Mouse (Mus musculus): ENCODE data around the gene AI467606.
A peak's percentile ranks its signal among the peaks of the same experiment; 100 is the strongest.

The AI467606 gene

DNA sequence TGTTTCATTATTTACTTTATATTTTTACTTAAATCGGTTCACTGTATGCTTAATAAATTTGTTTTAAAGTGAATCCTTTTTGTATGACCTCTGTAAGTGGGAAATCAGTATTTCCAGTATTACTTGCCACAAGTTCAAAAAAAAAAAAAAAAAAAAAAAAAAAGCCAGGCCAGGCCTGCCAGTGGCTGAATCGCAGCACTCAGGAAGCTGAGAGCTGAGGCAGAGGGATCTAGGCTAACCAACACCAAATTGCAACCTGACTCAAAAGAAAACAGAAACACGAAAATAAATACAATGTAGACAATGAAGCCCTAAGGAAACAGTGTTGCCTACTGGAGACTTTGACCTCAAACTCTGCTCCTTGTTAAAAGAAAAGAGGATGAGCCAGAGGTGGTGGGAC, 2.8 kb downstream of the AI467606 start:
- no peak for DNase-seq (ENCODE audit: low spot score in 2 of 2)

DNA sequence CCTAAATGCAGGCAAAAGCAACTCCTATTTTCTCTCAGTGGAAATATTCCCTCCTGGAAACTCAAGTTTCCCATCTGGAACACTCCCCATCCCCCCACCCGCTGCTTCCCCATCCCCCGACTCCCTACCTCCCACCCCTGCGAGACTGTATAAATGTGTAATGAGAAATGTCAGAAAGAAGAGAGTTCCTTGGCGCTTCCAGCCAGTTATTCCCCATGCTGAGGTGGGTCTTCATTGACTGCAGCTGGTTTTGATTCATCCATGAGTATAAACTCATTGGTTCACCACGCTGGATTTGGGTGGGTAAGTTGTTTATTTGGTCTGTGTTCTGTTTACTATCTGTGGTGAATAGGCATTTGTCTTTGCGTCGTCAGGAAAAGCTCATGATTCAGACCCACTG, 5.3 kb downstream of the AI467606 start:
- no peak for DNase-seq (ENCODE audit: low spot score in 2 of 2)

DNA sequence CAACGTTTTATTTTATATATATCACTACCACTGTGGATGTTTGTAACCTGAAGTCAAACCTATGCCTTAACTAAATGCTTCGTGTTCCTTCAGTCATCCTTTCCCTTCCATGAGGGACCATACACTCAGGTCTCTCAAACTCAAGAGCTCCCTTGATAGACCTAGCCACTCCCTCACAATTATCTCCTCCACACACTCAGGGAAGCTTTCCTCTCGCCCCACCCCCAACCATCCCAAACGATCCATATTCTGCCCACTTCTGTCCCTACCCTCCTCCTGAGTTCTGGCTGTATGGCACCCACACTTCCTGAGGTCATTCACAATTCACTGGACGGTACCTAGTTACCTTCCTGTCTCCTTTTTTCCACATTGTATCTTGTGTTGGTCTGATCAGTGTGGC, 7.4 kb downstream of the AI467606 start:
- no peak for DNase-seq (ENCODE audit: low spot score in 2 of 2)

DNA sequence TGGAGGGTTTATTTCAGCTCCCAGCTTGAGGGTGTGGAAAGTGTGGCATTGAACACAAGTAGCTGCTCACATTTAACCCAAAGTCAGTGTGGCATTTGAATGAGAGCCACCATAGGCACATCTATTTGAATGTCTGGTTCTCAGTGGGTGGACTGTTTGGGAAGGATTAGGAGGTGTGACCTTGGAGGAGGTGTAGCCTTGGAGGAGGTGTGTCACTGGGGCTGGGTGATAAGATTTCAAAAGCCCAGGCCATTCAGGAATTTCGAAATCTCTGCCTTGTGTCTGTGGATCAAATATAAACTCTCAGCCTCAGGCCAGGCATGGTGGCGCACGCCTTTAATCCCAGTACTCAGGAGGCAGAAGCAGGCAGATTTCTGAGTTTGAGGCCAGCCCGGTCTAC, 7.8 kb downstream of the AI467606 start:
- DNase-seq (ENCODE audit: low spot score in 2 of 2): no peak

DNA sequence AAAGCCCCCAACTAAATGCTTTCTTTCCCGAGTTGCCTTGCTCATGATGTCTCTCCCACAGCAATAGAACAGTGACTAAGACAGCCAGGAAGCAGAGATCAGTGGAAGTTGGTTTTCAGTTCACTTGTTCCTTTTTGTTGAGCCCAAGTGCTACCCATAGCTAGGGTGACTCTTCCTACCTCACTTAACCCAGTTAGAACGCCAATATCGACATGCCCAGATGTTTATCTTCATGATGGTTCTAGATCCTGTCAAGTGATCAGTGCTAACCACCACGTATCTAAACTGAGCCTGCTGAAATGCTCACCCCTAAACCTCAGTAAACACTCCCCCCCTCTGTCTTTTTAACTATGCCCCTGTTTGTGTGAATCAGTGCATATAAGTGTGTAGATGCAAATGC, 8.4 kb downstream of the AI467606 start:
- DNase-seq (ENCODE audit: low spot score in 2 of 2): no peak

DNA sequence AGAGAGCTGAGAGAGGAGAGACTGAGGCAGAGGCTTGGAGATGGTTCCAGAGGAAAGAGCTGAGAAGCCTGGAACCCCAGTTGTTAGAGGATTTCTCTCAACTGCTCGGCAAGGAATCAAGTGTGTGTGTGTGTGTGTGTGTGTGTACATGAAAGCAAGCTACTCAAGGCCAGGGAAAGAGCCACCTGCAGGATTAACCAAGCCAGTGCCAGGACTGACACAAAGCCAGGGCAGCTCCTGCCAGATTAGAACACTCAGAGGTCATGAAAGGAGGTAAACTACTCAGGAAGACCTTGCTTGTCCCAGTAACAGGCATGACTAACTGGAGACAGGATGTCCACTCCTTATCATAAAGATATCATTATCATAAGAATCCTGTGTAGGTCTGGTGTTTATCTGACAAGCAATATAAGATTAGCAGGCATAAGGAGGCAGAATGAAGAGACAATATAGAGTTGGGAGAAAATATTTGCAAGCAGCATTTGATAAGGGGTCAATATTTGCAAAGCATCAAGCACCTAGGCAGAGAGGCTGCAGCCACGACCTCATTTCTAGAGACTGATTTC, 10.4 kb downstream of the AI467606 start:
- DNase-seq (ENCODE audit: low spot score in 2 of 2): no peak

DNA sequence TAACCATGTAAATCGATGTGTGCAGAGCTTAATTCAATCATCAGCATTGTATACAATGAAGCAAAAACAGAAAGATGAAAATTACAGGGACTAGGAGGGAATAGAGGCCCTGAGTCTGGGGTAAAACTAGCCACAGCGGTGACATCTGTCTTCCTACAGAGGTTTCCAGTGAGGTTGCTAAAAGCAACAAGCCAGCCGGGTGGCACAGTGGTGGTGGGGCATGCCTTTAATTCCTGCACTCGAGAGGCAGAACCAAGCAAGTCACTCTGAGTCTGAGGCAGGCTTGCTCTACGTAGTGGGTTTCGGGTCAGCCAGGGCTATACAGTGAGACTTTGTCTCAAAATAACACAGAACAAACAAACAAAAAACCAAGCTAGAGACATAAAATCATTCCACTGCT, 11.0 kb downstream of the AI467606 start:
- DNase-seq (ENCODE audit: low spot score in 2 of 2): no peak

DNA sequence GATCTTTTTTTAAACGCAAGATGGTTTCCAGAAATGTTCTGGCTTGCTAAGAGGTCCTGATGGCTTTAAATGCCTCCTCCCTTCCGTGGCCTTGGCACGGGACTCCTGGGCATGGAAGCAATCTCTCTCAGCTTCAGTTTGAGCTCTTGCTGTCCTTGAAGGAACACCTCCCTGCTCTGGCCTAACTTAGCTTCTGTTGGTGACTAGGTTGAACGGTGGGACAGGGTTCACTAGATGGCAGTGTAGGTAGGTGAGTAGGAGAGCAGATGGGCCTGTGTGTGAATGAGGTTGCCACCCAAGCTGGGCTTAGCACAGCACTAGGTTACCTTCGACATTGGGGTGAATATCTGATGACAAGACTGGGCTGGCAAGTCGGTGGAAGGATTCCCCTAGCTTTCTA, 12.8 kb downstream of the AI467606 start:
- DNase-seq (ENCODE audit: low spot score in 2 of 2): no peak

DNA sequence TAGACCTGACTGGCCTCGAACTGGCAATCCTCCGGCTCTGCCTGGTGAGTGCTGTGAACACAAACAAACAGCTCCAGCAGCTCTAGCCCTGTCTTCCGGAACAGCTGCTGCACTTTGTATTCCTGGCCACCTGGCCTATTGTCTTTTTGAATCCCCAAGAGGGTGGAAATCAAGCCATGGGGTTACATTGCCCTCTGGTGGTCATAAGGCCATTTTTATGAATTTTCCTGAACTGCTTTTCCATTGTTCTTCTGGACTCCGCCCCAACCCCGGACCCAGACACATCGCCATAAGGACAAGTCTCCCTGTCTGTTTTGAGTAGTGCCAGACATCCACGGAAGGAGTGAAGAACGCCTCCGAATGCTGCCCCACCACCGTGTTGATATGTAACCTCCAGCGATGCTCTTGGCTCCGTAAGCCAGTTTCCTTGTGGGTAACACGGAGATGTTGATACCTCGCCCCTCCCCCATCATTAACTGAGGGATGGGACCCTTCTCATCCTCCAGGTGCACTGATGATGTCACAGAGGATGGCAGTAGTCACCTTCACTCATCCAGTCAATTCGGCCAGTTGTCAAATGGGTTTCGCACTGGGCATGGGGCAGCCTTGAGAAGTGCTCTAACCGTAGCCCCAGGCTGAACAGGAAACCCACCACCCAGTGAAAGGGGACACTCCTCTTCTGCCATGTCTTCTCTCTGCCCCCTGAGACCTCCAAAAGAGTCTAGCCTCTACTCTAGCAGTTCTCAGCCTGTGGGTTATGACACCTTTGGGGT, 13.6 kb downstream of the AI467606 start:
- DNase-seq (ENCODE audit: low spot score in 2 of 2): peak; percentile 64 to 82

DNA sequence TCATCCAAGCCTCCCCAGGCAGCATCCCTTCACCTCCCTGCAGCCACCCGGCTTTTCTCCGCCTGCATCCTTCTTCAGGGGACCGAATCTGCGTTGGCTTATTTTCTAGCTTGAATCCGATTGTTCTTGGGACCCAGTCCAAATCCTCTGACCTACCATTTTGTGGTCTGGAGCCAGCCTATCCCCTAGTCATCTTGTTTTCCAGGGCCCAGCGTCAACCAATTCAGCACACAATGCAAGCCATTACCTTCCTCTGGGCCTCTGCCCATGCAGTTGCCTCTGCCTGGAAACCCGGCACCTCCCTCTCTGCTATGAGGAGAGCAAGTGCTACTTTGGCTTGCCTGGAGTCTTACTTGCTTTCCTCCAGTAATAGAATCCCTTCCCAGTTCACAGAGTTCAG, 14.4 kb downstream of the AI467606 start:
- no peak for DNase-seq (ENCODE audit: low spot score in 2 of 2)

DNA sequence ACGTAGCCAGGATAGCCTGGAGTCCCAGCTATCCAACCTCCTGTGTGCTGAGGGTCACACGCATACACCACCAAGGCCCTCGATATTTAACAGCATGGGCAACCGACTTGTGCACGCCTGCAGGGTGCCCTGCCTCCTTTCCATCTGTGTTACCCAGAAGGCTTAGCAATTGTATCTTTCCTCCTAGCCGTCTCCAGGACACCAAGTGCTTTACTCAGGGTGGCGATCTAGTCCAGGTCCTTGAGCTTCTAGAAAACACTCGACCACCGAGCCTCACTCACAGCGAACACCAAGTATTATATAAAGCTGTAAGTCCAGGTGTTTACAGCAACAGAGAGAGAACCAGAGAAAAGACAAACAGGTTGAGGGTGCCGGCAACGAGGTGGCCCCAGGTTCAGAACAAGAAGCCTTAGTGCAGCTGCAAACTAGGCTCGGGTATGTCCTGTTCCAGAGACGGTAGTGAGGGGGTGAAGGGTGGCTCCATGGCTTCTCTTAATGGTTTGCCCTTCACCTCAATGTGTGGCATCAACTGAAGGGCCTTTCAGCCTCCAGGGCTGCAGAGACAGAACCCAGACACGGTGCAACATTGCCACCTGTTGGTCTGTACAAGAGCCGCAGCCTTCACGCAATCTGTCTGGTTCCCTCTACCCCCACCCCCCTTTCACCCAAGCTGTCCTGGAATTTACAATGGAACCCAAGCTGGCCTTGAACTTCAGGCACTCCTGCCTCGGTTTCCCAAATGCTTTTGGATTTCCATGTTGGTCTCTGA, 19.3 kb downstream of the AI467606 start:
- peak; percentile 68 to 80 for DNase-seq (ENCODE audit: low spot score in 2 of 2)

DNA sequence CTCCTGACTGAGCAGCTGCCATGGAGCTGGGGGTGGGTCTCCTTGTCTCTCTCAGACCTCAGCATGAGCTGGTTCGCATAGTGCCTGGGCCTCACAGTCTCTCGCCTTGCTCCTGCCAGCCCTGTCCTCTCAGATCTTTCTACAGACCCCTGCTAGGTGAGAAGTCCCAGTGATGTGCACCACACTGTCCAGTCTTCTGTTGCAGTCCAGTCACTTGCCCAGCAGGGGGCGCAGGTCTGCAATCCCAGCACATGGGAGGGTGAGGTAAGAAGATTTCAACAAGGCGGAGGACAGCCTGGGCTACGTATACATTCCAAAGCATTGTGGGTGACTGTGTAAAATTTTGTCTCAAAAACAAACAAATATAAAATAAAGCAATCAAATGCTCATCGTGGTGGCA, 20.3 kb downstream of the AI467606 start:
- peak; percentile 78 to 84 for DNase-seq (ENCODE audit: low spot score in 2 of 2)

DNA sequence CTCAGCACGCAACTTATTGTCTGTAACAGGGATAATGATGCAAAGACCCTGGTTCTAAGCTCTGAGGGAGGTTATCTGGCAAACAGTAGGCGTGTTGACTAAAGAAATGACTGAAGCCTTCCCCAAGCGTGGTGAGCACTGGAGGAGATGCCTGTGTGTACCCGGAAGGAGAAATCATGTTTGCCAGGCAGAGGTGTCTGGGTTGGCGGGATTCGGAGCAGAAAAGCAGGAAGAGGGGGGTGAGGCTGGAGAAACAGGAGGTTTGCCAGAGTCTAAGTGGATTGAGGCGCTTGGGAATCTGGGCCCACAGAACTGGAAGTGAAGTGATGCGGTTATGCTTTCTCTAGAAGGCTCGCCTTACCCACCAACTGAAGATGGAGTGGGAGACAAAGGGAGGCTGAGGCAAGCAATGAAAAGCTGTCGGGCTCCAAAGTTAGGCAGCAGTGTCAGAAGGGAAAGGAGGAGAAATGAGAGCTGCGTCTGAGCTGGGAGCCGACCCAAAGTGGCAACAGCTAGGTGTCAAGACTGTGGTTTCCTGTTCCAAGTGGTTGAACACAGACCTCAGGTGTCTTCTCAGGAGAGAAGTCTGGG, 21.2 kb downstream of the AI467606 start:
- DNase-seq (ENCODE audit: low spot score in 2 of 2): peak; percentile 49 to 66

DNA sequence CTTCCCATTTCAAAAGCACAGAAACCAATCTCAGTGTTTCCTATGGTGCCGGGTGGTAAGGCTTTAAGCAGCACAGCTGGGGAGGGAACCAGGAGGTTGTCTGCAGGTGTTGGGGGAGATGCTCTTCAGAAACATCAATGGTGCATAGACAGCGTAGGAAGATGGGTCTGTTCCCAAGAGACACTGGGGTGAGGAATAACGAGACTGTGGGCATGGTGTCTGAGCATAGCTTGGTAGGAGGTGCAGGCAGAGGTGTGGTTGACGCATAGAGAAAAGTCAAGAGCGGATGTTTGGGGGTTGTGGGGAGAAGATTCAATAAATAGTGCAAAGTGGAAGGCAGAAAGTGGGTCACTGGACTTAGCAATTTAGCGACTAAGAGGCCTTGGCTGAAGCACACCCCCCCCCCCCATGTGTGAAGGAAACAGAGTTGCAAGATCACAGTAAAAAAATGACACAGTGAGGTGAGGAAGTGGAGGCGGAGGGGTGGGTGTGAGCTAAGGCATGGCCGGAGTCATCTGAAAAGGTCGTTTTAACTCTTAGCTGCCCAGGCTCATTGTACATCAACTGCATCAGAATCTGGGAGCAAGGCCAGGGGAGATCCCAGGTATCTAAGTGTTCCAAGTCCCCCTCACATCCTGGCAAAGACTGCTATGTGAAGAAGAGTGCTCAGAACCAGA, 21.9 kb downstream of the AI467606 start:
- DNase-seq (ENCODE audit: low spot score in 2 of 2): peak; percentile 73 to 86

DNA sequence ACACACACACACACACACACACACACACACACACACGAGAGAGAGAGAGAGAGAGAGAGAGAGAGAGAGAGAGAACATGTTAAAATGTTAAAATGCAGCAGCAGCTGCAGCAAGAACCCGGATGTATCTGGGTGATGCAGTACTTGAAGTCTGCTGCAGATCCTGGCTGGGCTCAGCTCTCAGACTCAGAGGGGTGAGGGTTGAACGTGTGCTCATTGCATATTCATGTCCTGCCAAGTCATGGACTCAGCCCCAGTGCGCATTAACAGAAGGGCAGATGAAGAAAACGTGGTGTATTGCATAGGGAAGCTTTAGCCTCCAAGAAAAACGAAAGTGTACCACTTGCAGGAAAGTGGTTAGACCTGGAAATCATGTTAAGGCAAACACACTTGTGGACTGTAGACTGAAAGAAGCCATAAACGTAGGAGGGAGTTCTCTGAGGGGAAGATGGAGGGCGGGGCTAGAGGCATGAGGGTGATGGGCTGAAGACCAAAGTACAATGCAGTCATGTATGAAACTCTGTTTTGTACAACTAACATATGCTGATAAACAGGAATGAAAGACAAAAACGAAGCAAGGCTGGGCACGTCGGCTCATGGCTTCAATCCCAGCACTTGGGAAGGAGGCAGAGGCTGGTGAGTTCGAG, 22.6 kb downstream of the AI467606 start:
- DNase-seq (ENCODE audit: low spot score in 2 of 2): peak in 1 of 2 experiments; percentile 40

DNA sequence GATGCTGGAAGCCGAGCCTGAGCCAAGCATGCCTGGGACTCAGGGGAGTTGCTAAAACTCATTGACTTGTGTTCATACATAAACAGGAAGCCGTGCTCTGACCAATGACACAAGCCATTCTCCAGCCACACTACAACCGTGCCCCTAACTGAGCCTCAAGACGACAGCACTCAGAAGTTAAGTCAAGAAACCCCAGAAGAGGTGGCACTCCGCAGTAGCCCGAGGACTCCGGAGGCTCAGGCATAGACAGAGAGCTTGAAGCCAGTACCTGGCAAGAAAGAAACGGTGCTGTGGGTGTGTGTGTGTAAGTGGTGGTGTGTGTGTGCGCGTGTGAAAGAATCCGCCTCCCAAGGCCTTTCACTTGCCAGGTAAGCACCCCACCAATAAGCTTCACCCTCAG, 23.8 kb downstream of the AI467606 start:
- DNase-seq (ENCODE audit: low spot score in 2 of 2): peak; percentile 47 to 69

DNA sequence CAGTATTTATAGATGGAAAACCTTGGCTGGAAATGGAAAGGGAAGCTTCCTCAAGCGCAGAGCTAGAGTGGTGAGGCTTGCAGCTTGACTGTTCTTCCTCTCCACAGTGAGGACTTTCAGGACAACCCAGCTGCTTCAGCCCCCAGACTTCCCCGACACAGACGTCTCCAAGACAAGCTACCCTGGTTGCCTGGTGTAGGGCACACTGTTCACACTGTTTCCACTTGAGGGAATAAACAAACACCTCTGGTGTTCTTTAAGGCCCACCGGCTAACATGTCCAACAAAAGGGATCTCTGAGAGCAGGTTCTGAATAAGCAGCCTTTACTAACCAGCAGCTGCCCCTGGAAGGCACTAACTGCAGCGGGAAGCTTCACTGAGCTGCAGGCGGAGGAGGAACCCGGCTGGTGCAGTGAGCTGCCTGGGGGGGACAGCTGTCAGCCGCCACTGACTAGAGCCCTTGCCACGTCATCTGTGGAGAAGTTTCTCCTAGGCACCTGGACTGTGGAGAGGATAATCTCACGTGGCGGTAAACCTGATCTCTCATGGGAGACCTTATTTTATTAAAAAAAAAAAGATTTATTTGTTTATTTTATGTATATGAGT, 25.3 kb downstream of the AI467606 start:
- no peak for DNase-seq (ENCODE audit: low spot score in 2 of 2)

DNA sequence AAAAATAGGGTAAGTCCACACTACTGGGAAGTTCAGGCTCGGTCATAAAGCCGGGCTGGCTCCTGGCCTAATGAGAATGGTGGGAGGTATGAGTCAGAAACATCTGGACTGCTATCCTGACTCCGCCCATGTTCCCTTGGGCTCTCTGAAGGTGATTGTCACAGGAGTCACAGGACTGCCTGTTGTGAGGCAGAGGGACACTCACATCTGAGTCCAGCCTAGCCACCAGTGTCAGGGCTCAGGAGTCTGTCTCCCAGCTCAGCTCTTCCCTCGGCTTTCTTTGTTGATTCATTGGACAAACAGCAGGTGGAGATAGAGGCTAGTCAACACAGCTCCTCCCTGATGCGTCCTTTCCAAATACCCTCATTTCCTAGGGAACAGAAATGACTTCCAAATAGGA, 26.8 kb downstream of the AI467606 start:
- DNase-seq (ENCODE audit: low spot score in 2 of 2): no peak

DNA sequence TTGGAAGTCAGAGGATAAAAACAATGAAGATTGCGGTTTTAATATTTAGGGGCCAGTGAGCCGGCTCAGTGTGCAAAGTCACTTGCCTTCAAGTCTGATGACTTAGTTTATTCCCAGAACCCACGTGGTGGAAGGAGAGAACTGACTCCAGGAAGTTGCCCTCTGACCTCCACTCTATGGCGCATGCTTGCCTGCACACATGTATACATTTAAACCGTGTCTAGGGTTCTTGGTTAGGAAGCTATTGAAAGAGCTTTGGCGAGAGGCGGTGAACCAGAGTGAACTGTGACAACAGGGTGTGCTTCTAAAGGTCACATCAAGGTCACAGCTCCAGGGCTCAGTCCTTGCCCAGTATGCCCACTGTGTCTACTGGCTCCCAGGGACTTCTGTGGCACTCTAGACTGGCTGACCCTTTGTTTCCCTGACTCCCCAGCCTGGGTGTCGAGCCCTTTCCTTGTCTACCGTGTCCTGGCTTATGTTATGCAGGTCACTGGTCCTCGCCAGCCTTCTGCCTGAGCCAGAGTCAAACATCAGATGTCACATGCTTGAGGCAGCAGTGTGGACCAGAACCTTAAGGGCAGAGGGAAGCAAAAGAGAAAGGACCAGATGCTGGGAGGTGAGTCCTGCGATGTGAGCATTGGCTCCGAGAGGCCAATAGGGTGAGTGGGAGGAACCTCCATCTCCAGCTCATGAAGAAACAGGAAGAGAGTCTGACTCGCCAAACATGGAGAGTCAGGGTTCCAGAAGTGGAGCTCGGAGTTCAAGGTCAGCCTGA, 27.7 kb downstream of the AI467606 start:
- DNase-seq (ENCODE audit: low spot score in 2 of 2): no peak

All from natural killer cell, adult 2 months (primary cell).